In genomic region chr11:61957296-61957813, GRCm38 (mm10) we compare ENCODE assay signal across 8 mouse cellular contexts. TPM values are rescaled to one million over a fixed set of nuclear protein-coding genes. Genes with fewer than 3 reads are reported as not detected.
DNase-seq lines count a peak whose midpoint lies in the region; ATAC-seq and TF ChIP-seq lines count a peak whose summit lies in the region.

No protein-coding gene starts in this region.

- H3K4me2 ChIP-seq in hindbrain, embryonic 16.5 days (ENCODE audit: low read length) = peak overlapping the region; percentile 98
- H3K4me2 ChIP-seq in midbrain, embryonic 11.5 days = peak overlapping the region; percentile 100

- H3K27ac ChIP-seq in left cerebral cortex, adult 2 months = peak overlapping the region; percentile 94
- H3K27ac ChIP-seq in hindbrain, embryonic 16.5 days (ENCODE audit: low read depth, low read length) = no peak overlapping the region
- no peak overlapping the region for H3K27ac ChIP-seq in midbrain, embryonic 11.5 days (ENCODE audit: low read depth, low read length)

- 5% methylated on average over 25 of the region's 25 CpGs for WGBS in hindbrain, embryonic 16.5 days
- WGBS in midbrain, embryonic 11.5 days = 7% methylated on average over 25 of the region's 25 CpGs

- intact Hi-C loops in left cerebral cortex, adult 2 months (cut with DNase I) = no loop called here

- no peak; the same call in 1 of the 2 replicates for ATAC-seq in hindbrain, embryonic 16.5 days
- ATAC-seq in midbrain, embryonic 11.5 days (ENCODE audit: low FRiP score) = no peak

- TF ChIP-seq CTCF in left cerebral cortex, adult 2 months (IDR thresholded peaks at IDR 0.05) = peak; percentile 50

- H3K4me3 ChIP-seq in left cerebral cortex, adult 2 months = peak overlapping the region; percentile 96
- peak overlapping the region; percentile 67 for H3K4me3 ChIP-seq in hindbrain, embryonic 16.5 days (ENCODE audit: low read length)
- peak overlapping the region; percentile 62 for H3K4me3 ChIP-seq in midbrain, embryonic 11.5 days (ENCODE audit: low read depth, low read length)

- H3K9ac ChIP-seq in hindbrain, embryonic 16.5 days (ENCODE audit: low read depth, low read length) = peak overlapping the region; percentile 66
- H3K9ac ChIP-seq in midbrain, embryonic 11.5 days (ENCODE audit: low read length) = peak overlapping the region; percentile 61; the same call in 1 of the 2 replicates

- no peaks in the 10 kb centered on the region for H3K4me1 ChIP-seq in hindbrain, embryonic 16.5 days (ENCODE audit: control insufficient read depth, insufficient read depth, low read depth, low read length)
- no peaks in the 10 kb centered on the region for H3K4me1 ChIP-seq in midbrain, embryonic 11.5 days (ENCODE audit: control insufficient read depth, insufficient read depth, low read length)

- DNase-seq in left cerebral cortex, adult 2 months (ENCODE audit: extremely low spot score in 1 of 2, low spot score in 2 of 2) = no peak
- no peak for DNase-seq in left cerebral cortex, adult 11 months (ENCODE audit: low spot score)
- peak; percentile 43 for DNase-seq in Muller cell, postnatal 12 days (ENCODE audit: inconsistent ontology term)
- peak; percentile 70 for DNase-seq in embryo, embryonic 10.5 days (ENCODE audit: low spot score)
- DNase-seq in midbrain, embryonic 11.5 days (ENCODE audit: low spot score, missing footprints) = peak; percentile 94
- no peak for DNase-seq in ovary, postnatal 10 days (ENCODE audit: low spot score)
- no peak for DNase-seq in kidney, postnatal 36 days

- H3K9me3 ChIP-seq in hindbrain, embryonic 16.5 days (ENCODE audit: control insufficient read depth, low read length) = no peaks in the 10 kb centered on the region
- H3K9me3 ChIP-seq in midbrain, embryonic 11.5 days (ENCODE audit: control insufficient read depth, low read length) = no peaks in the 10 kb centered on the region

- peaks cover 5% of the 10 kb centered on the region; the same call in 1 of the 2 replicates for H3K27me3 ChIP-seq in hindbrain, embryonic 16.5 days (replicated peaks; ENCODE audit: control insufficient read depth, insufficient read depth, low read length)
- peaks cover 15% of the 10 kb centered on the region; the same call in 1 of the 2 replicates for H3K27me3 ChIP-seq in midbrain, embryonic 11.5 days (ENCODE audit: control insufficient read depth, insufficient read depth, low read length)

- H3K36me3 ChIP-seq in hindbrain, embryonic 16.5 days (ENCODE audit: control insufficient read depth, insufficient read depth, low read length) = no peaks in the 10 kb centered on the region
- no peaks in the 10 kb centered on the region for H3K36me3 ChIP-seq in midbrain, embryonic 11.5 days (ENCODE audit: control insufficient read depth, insufficient read depth, low read length)

RNA-seq across cellular contexts. Expression of gene Specc1, which starts 0.8 kb away (rescaled TPM):
- 10 to 100 TPM; 69.6 to 74.4 TPM for total RNA-seq in left cerebral cortex, adult 2 months (2021)
- polyA plus RNA-seq in hindbrain, embryonic 16.5 days (2015; fragmentation: Nextera tagmentation; extraction: Ambion mirVana) = 12.3 and 14.3 TPM in 2 replicates
- 15.8 and 16.3 TPM in 2 replicates for polyA plus RNA-seq in midbrain, embryonic 11.5 days (2014; fragmentation: Nextera tagmentation; extraction: Ambion mirVana)

RNA-seq across cellular contexts. Expression of gene Akap10, which starts 27.3 kb away (rescaled TPM):
- 10 to 100 TPM; 36.8 to 37.0 TPM for total RNA-seq in left cerebral cortex, adult 2 months (2021)
- polyA plus RNA-seq in hindbrain, embryonic 16.5 days (2015; fragmentation: Nextera tagmentation; extraction: Ambion mirVana) = 9.7 and 10.9 TPM in 2 replicates
- polyA plus RNA-seq in midbrain, embryonic 11.5 days (2014; fragmentation: Nextera tagmentation; extraction: Ambion mirVana) = 16.1 and 16.6 TPM in 2 replicates

Comparison
In these comparisons a context has a peak if more than half of its experiments do, and no peak if none do; other contexts are left out.
1. DNase-seq: peak in Muller cell, postnatal 12 days (single experiment), embryo, embryonic 10.5 days (single experiment) and midbrain, embryonic 11.5 days (single experiment); none in left cerebral cortex, adult 2 months (0 of 2), left cerebral cortex, adult 11 months (single experiment), ovary, postnatal 10 days (single experiment) and kidney, postnatal 36 days (0 of 2).
2. Peak in every context shown above with its lines, with median percentiles within 50 percentile points of each other: H3K4me3 ChIP-seq.